Mouse (Mus musculus) C2C12 (cell line): ENCODE results near the gene Scd2.

Source experiments
- CEBPB ChIP-seq: IDR thresholded peaks from one replicate; pipeline ENCODE4 v1.6.1; 2011; ENCODE audit warnings: low read depth, mild to moderate bottlenecking, control low read depth, moderate library complexity
- CTCF ChIP-seq: IDR thresholded peaks from one replicate; pipeline ENCODE4 v1.5.1; 2011; ENCODE audit not compliant: control insufficient read depth, insufficient read depth, insufficient read length
- MAX ChIP-seq: IDR thresholded peaks from one replicate; pipeline ENCODE4 v1.6.1; 2011; ENCODE audit warnings: mild to moderate bottlenecking, control low read depth
- MYOD1 ChIP-seq: IDR thresholded peaks from one replicate; pipeline ENCODE4 v1.6.1; 2011; ENCODE audit warnings: low read depth; ENCODE audit not compliant: control insufficient read depth, insufficient read length
- MYOG ChIP-seq: IDR thresholded peaks from one replicate; pipeline ENCODE4 v1.6.1; 2011; ENCODE audit not compliant: control insufficient read depth, insufficient read length; ENCODE audit errors: extremely low read depth
- USF1 ChIP-seq: IDR thresholded peaks from one replicate; pipeline ENCODE4 v1.6.1; 2011; ENCODE audit warnings: low read depth, mild to moderate bottlenecking, control low read depth, moderate library complexity

- TF ChIP-seq CTCF (no peak), MAX (no peak), CEBPB (no peak), MYOD1 (no peak), MYOG (no peak), USF1 (no peak)
These were observed 1.4 kb upstream of the Scd2 start for GRCm38 (mm10) chr19:44292083-44292482.
